Mouse (Mus musculus): ENCODE measurements around the gene Polr3gl.

DNA sequence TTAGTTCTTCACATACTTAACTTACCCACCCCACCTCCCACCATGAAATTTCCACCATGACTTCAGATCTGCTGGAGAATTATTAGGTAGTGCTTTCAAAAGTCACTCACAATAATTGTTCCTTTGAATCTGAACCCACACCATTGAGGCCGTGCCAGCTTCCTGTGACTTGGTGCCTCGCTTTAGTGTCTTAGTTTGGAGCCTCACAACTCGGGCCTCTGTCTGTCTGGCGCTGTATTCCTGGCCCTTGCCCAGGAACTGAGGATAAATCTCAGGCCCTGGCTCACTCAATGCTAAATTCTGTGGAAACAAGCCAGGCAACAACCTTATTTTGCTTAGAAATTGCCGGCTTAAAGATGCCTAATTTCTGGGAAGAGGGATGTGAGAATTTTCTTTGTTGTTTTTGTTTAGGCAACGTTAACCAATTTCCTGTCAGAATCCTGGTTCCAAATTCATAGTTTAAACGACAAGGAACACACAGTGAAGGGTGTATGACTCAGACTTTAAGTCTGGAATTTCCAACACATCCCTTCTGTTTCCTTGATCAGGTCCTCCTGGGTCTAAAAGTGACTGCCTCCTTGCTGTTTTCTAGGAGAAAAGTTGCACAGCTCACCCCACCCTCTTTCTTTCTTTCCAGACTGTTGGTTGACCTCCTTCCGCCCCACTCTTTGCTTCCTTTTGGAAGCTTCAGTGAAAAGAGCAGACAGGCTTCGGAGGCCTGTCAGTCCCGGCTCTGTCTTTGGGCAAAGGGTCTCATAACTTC lies 8.1 kb upstream of the Polr3gl start:
- TF ChIP-seq CTCF (IDR thresholded peaks at IDR 0.05; ENCODE audit: low read depth) (no peak), EP300 (IDR thresholded peaks at IDR 0.05; ENCODE audit: low read depth) (no peak)
